Mouse (Mus musculus) embryonic fibroblast, embryonic 13.5 days (primary cell): ENCODE data around the gene Pabpc6.

ENCODE experiments used
- CTCF ChIP-seq: IDR thresholded peaks from 2 replicates; pipeline ENCODE4 v1.5.1; 2011; ENCODE audit warnings: mild to moderate bottlenecking, control low read depth, low read length, moderate library complexity, borderline replicate concordance; ENCODE audit not compliant: insufficient read depth
- POLR2A ChIP-seq: IDR thresholded peaks from 2 replicates; pipeline ENCODE4 v1.6.1; 2011; ENCODE audit warnings: low read depth, mild to moderate bottlenecking, control low read depth, low read length, moderate library complexity

GRCm38 (mm10) chr17:9669283-9669905 lies at the start of gene Pabpc6:
- TF ChIP-seq CTCF: no peak
- no peak for TF ChIP-seq POLR2A
